Mouse (Mus musculus) brain, embryonic 14.5 days (tissue): ENCODE data around the gene Cpm. TPM values are rescaled to one million over a fixed set of nuclear protein-coding genes. Genes with fewer than 3 reads are reported as not detected.
"Not testable (repeated sequence)": the region's sequence is repeated elsewhere in the genome, so short reads cannot be mapped to it uniquely, and the experiment has no call there.

Source experiments
- DNase-seq: peaks from one replicate; pipeline ENCODE4 v3.0.0-alpha.2; 2011; ENCODE audit warnings: low read depth
- CTCF ChIP-seq: fragments of 200-500 bp; IDR thresholded peaks from 2 replicates; pipeline ENCODE4 v1.5.1; 2012; ENCODE audit warnings: inconsistent platforms, mild to moderate bottlenecking, moderate library complexity, borderline replicate concordance; ENCODE audit not compliant: insufficient read depth, insufficient read length; ENCODE audit errors: extremely low read depth
- POLR2A ChIP-seq: fragments of 200-500 bp; IDR thresholded peaks from 2 replicates; pipeline ENCODE4 v1.6.1; 2012; ENCODE audit warnings: mild to moderate bottlenecking, inconsistent platforms, borderline replicate concordance; ENCODE audit not compliant: poor library complexity, insufficient read depth, insufficient read length, severe bottlenecking; ENCODE audit errors: extremely low read depth
- polyA plus RNA-seq: library from polyadenylated mRNA; depleted of rRNA; stranded (reverse); fragments of >200 nt; gene quantifications from 2 replicates; pipeline ENCODE4 v1.2.3, GENCODE M21; 2012

Gene Cpm
- polyA plus RNA-seq, 1 experiment: 3.7 TPM

GRCm38 (mm10) chr10:117696827-117697560 is 67.7 kb downstream of the Cpm start:
- no peak for DNase-seq
- TF ChIP-seq CTCF (no peak), POLR2A (no peak)

DNA sequence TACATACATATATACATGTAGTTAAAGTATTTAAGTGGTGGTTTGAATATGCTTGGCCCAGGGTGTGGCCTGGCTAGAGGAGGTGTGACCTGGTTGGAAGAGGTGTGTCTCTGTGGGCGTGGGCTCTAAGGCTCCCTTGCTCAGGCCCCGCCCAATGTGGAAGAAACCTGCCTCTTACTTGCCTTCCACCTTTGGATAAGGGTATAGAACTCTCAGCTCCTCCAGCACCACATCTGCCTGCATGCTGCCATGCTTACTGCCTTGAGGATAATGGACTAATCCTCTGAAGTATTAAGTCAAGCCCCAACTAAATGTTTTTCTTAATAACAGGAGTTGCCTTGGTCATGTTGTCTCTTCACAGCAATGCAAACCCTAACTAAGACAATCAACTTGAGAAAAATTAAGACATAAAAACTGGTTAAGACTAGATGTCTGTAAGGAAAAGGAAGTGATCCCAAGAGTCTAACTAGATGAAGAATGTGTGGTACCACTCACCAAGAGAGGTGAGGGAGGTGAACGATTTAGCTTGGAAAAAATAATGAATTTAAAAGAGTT is 68.3 kb downstream of the Cpm start:
- no peak for TF ChIP-seq CTCF
- TF ChIP-seq POLR2A: no peak
- no peak for DNase-seq

GRCm38 (mm10) chr10:117698313-117699138 is 69.2 kb downstream of the Cpm start:
- TF ChIP-seq CTCF: no peak
- TF ChIP-seq POLR2A: no peak
- DNase-seq: no peak

- DNase-seq: no peak
- no peak for TF ChIP-seq POLR2A
- no peak for TF ChIP-seq CTCF
Observed at GRCm38 (mm10) chr10:117699914-117700313, 70.6 kb downstream of the Cpm start.

DNA sequence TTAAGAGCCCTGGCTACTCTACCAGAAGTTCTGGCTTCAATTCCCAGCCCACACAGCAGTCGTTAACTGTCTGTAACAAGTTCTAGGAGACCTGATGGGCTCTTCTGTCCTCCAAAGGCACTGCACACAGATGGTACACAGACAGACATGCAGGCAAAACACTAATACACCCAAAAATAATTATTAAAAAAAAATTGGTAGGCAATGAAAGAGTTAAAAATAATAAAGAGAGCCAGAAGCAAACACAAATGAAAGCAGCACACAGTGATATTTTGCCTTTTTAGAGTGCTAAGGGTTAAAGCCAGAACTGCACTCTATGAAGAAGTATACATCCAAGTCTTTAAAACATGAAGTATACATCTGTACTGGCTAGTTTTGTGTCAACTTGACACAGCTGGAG is 71.2 kb downstream of the Cpm start:
- no peak for DNase-seq
- TF ChIP-seq CTCF (no peak), POLR2A (no peak)

GRCm38 (mm10) chr10:117701034-117701829 is 71.9 kb downstream of the Cpm start:
- no peak for DNase-seq
- TF ChIP-seq CTCF (no peak), POLR2A (no peak)

- no peak for TF ChIP-seq POLR2A
- TF ChIP-seq CTCF: no peak
- no peak for DNase-seq
Observed at GRCm38 (mm10) chr10:117702024-117702833, 72.9 kb downstream of the Cpm start.

- no peak for DNase-seq
Observed at GRCm38 (mm10) chr10:117703506-117703905, 74.2 kb downstream of the Cpm start.

DNA sequence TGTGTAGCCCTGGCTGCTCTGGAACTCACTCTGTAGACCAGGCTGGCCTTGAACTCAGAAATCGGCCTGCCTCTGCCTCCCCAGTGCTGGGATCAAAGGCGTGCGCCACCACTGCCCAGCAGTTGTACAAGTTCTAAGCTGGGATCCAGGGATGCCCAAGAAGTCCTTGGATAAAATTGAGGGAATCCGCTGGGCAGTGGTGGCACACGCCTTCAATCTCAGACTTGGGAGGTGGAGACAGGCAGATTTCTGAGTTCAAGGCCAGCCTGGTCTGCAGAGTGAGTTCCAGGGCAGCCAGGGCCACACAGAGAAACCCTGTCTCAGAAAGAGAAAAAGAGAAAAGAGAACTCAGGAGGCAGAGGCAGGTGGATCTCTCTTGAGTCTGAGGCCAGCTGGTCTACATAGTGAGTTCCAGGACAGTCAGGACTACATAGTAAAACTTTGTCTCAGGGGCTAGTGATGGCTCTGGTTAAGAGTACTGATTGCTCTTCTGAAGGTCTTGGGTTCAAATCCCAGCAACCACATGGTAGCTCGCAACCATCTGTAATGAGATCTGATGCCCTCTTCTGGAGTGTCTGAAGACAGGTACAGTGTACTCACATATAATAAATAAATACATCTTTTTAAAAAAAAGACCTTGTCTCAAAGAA is 75.1 kb downstream of the Cpm start:
- not testable (repeated sequence) for DNase-seq

More at GRCm38 (mm10) chr10:117703506-117703905, 74.2 kb downstream of the Cpm start:
- TF ChIP-seq CTCF: no peak
- TF ChIP-seq POLR2A: no peak

GRCm38 (mm10) chr10:117704964-117705335 is 75.7 kb downstream of the Cpm start:
- DNase-seq: no peak
- TF ChIP-seq POLR2A (no peak), CTCF (no peak)
